Mouse (Mus musculus): ENCODE measurements around the gene Gm13277. TPM values are rescaled to one million over a fixed set of nuclear protein-coding genes. Genes with fewer than 3 reads are reported as not detected.
"Not testable (repeated sequence)": the region's sequence is repeated elsewhere in the genome, so short reads cannot be mapped to it uniquely, and the experiment has no call there.

The Gm13277 gene
- total and polyA plus RNA-seq, 2 experiments, result not detected

GRCm38 (mm10) chr4:88763384-88764018 is 24.9 kb upstream of the Gm13277 start:
- not testable (repeated sequence) for H3K4me1 ChIP-seq (ENCODE audit: control insufficient read depth, insufficient read depth, low read length); H3K27me3 ChIP-seq (ENCODE audit: control insufficient read depth, insufficient read depth, low read length); H3K36me3 ChIP-seq (ENCODE audit: control insufficient read depth, insufficient read depth, low read length); H3K27ac ChIP-seq (replicated peaks; ENCODE audit: insufficient read depth, low read depth, low read length); H3K79me2 ChIP-seq (ENCODE audit: control insufficient read depth, insufficient read depth, low read length)
- TF ChIP-seq POLR2A (IDR thresholded peaks at IDR 0.05; ENCODE audit: extremely low read depth, insufficient read depth, low read length) (0 out of 2 replicates have a peak, but pooled peaks have one; percentile 13), CTCF (IDR thresholded peaks at IDR 0.05; ENCODE audit: low read depth, low read length) (peak; percentile 40; the same call in 1 of the 2 replicates)
- peak overlapping the region; percentile 55; the same call in 1 of the 2 replicates for H3K9ac ChIP-seq (ENCODE audit: low read depth, low read length)
- DNase-seq (ENCODE audit: extremely low read depth, low read depth, low spot score), result peak; percentile 75
- WGBS, result 5% methylated on average over 35 of the region's 42 CpGs
- H3K4me3 ChIP-seq (ENCODE audit: insufficient read depth, low read depth, low read length), result peak overlapping the region; percentile 45

GRCm38 (mm10) chr4:88773534-88773933 is 14.9 kb upstream of the Gm13277 start, which contains the start of gene Gm13290:
Gene Gm13290, plus strand, starts transcription at chr4:88773834.
- not testable (repeated sequence) for H3K4me3 ChIP-seq (ENCODE audit: insufficient read depth, low read depth, low read length); H3K9ac ChIP-seq (ENCODE audit: low read depth, low read length); H3K4me1 ChIP-seq (ENCODE audit: control insufficient read depth, insufficient read depth, low read length); H3K27me3 ChIP-seq (ENCODE audit: control insufficient read depth, insufficient read depth, low read length); H3K27ac ChIP-seq (replicated peaks; ENCODE audit: insufficient read depth, low read depth, low read length); H3K36me3 ChIP-seq (ENCODE audit: control insufficient read depth, insufficient read depth, low read length); H3K79me2 ChIP-seq (ENCODE audit: control insufficient read depth, insufficient read depth, low read length); DNase-seq (ENCODE audit: extremely low read depth, low read depth, low spot score)
- no CpG with 5 or more reads among the region's 32 CpGs for WGBS

- H3K4me3 ChIP-seq (ENCODE audit: insufficient read depth, low read depth, low read length); H3K4me1 ChIP-seq (ENCODE audit: control insufficient read depth, insufficient read depth, low read length): not testable (repeated sequence)
- WGBS, result no CpG with 5 or more reads among the region's 29 CpGs
Observed at GRCm38 (mm10) chr4:88776622-88777021, 11.8 kb upstream of the Gm13277 start, which contains the start of gene Gm13289. Gene Gm13289, plus strand, starts transcription at chr4:88776922.

GRCm38 (mm10) chr4:88779550-88779949 is 8.9 kb upstream of the Gm13277 start, which contains the start of gene Gm13272:
Gene Gm13272, plus strand, starts transcription at chr4:88779850.
- not testable (repeated sequence) for H3K9ac ChIP-seq (ENCODE audit: low read depth, low read length); H3K79me2 ChIP-seq (ENCODE audit: control insufficient read depth, insufficient read depth, low read length); H3K27ac ChIP-seq (replicated peaks; ENCODE audit: insufficient read depth, low read depth, low read length); H3K4me3 ChIP-seq (ENCODE audit: insufficient read depth, low read depth, low read length); H3K4me1 ChIP-seq (ENCODE audit: control insufficient read depth, insufficient read depth, low read length); DNase-seq (ENCODE audit: extremely low read depth, low read depth, low spot score); H3K27me3 ChIP-seq (ENCODE audit: control insufficient read depth, insufficient read depth, low read length); H3K36me3 ChIP-seq (ENCODE audit: control insufficient read depth, insufficient read depth, low read length)
- no CpG with 5 or more reads among the region's 29 CpGs for WGBS

More at GRCm38 (mm10) chr4:88776622-88777021, 11.8 kb upstream of the Gm13277 start, which contains the start of gene Gm13289:
- H3K27ac ChIP-seq (replicated peaks; ENCODE audit: insufficient read depth, low read depth, low read length); H3K9ac ChIP-seq (ENCODE audit: low read depth, low read length); H3K27me3 ChIP-seq (ENCODE audit: control insufficient read depth, insufficient read depth, low read length); H3K36me3 ChIP-seq (ENCODE audit: control insufficient read depth, insufficient read depth, low read length); H3K79me2 ChIP-seq (ENCODE audit: control insufficient read depth, insufficient read depth, low read length); DNase-seq (ENCODE audit: extremely low read depth, low read depth, low spot score): not testable (repeated sequence)

GRCm38 (mm10) chr4:88780320-88780719 is 8.1 kb upstream of the Gm13277 start:
- H3K27me3 ChIP-seq (ENCODE audit: control insufficient read depth, insufficient read depth, low read length); H3K4me3 ChIP-seq (ENCODE audit: insufficient read depth, low read depth, low read length); H3K27ac ChIP-seq (replicated peaks; ENCODE audit: insufficient read depth, low read depth, low read length); H3K36me3 ChIP-seq (ENCODE audit: control insufficient read depth, insufficient read depth, low read length); H3K9ac ChIP-seq (ENCODE audit: low read depth, low read length); DNase-seq (ENCODE audit: extremely low read depth, low read depth, low spot score); H3K4me1 ChIP-seq (ENCODE audit: control insufficient read depth, insufficient read depth, low read length); H3K79me2 ChIP-seq (ENCODE audit: control insufficient read depth, insufficient read depth, low read length): not testable (repeated sequence)
- WGBS, result 51% methylated on average over 16 of the region's 18 CpGs

GRCm38 (mm10) chr4:88781831-88782230 is 6.6 kb upstream of the Gm13277 start, which contains the start of gene Ifnz:
Gene Ifnz, plus strand, starts transcription at chr4:88782131.
- WGBS, result 9% methylated on average over 5 of the region's 7 CpGs
- H3K4me1 ChIP-seq (ENCODE audit: control insufficient read depth, insufficient read depth, low read length); H3K9ac ChIP-seq (ENCODE audit: low read depth, low read length); H3K36me3 ChIP-seq (ENCODE audit: control insufficient read depth, insufficient read depth, low read length); DNase-seq (ENCODE audit: extremely low read depth, low read depth, low spot score); H3K4me3 ChIP-seq (ENCODE audit: insufficient read depth, low read depth, low read length); H3K27me3 ChIP-seq (ENCODE audit: control insufficient read depth, insufficient read depth, low read length); H3K79me2 ChIP-seq (ENCODE audit: control insufficient read depth, insufficient read depth, low read length): not testable (repeated sequence)
- H3K27ac ChIP-seq (replicated peaks; ENCODE audit: insufficient read depth, low read depth, low read length), result 0 out of 2 replicates have a peak within 1 kb of the TSS, but pooled peaks have one; percentile 12

GRCm38 (mm10) chr4:88782335-88782734 is 6.1 kb upstream of the Gm13277 start:
- under 1% methylated on average over 19 of the region's 31 CpGs for WGBS
- not testable (repeated sequence) for H3K27me3 ChIP-seq (ENCODE audit: control insufficient read depth, insufficient read depth, low read length); H3K79me2 ChIP-seq (ENCODE audit: control insufficient read depth, insufficient read depth, low read length); H3K4me3 ChIP-seq (ENCODE audit: insufficient read depth, low read depth, low read length); H3K4me1 ChIP-seq (ENCODE audit: control insufficient read depth, insufficient read depth, low read length); H3K9ac ChIP-seq (ENCODE audit: low read depth, low read length); H3K36me3 ChIP-seq (ENCODE audit: control insufficient read depth, insufficient read depth, low read length); DNase-seq (ENCODE audit: extremely low read depth, low read depth, low spot score)
- H3K27ac ChIP-seq (replicated peaks; ENCODE audit: insufficient read depth, low read depth, low read length), result 0 out of 2 replicates have a peak overlapping the region, but pooled peaks have one; percentile 12

- no CpG with 5 or more reads among the region's 27 CpGs for WGBS
- H3K4me3 ChIP-seq (ENCODE audit: insufficient read depth, low read depth, low read length); H3K27me3 ChIP-seq (ENCODE audit: control insufficient read depth, insufficient read depth, low read length); H3K9ac ChIP-seq (ENCODE audit: low read depth, low read length); DNase-seq (ENCODE audit: extremely low read depth, low read depth, low spot score); H3K4me1 ChIP-seq (ENCODE audit: control insufficient read depth, insufficient read depth, low read length); H3K36me3 ChIP-seq (ENCODE audit: control insufficient read depth, insufficient read depth, low read length); H3K79me2 ChIP-seq (ENCODE audit: control insufficient read depth, insufficient read depth, low read length); H3K27ac ChIP-seq (replicated peaks; ENCODE audit: insufficient read depth, low read depth, low read length): not testable (repeated sequence)
Observed at GRCm38 (mm10) chr4:88785409-88785808, 3.0 kb upstream of the Gm13277 start, which contains the start of gene Gm13276. Gene Gm13276, plus strand, starts transcription at chr4:88785709.

- no CpG with 5 or more reads among the region's 28 CpGs for WGBS
- DNase-seq (ENCODE audit: extremely low read depth, low read depth, low spot score); H3K4me3 ChIP-seq (ENCODE audit: insufficient read depth, low read depth, low read length); H3K4me1 ChIP-seq (ENCODE audit: control insufficient read depth, insufficient read depth, low read length); H3K9ac ChIP-seq (ENCODE audit: low read depth, low read length); H3K79me2 ChIP-seq (ENCODE audit: control insufficient read depth, insufficient read depth, low read length); H3K36me3 ChIP-seq (ENCODE audit: control insufficient read depth, insufficient read depth, low read length); H3K27ac ChIP-seq (replicated peaks; ENCODE audit: insufficient read depth, low read depth, low read length); H3K27me3 ChIP-seq (ENCODE audit: control insufficient read depth, insufficient read depth, low read length): not testable (repeated sequence)
Observed at GRCm38 (mm10) chr4:88791250-88791649, 2.8 kb downstream of the Gm13277 start, which contains the start of gene Gm13278. Gene Gm13278, plus strand, starts transcription at chr4:88791550.
